Mouse (Mus musculus) neural tube, embryonic 15.5 days (tissue): ENCODE data around the gene Zdhhc9. TPM values are rescaled to one million over a fixed set of nuclear protein-coding genes. Genes with fewer than 3 reads are reported as not detected.

ENCODE experiments used
- ATAC-seq: fragments of 200-750 bp; cut with Nextera tagmentation; 2 replicates; pipeline ENCODE4 v1.8.0; 2017; ENCODE audit warnings: mild to moderate bottlenecking, moderate TSS enrichment, moderate library complexity; ENCODE audit not compliant: low FRiP score
- H3K27ac ChIP-seq: fragments of 300-500 bp; sonication (generic); replicated peaks from 2 replicates; pipeline ENCODE4 v1.5.1; 2015; ENCODE audit warnings: mild to moderate bottlenecking, inconsistent platforms
- H3K27me3 ChIP-seq: fragments of 300-500 bp; sonication (generic); replicated peaks from 2 replicates; pipeline ENCODE4 v1.6.1; 2015; ENCODE audit warnings: inconsistent platforms
- H3K36me3 ChIP-seq: fragments of 300-500 bp; sonication (generic); 2 replicates; pipeline ENCODE4 v1.6.1; 2015; ENCODE audit warnings: inconsistent platforms
- H3K4me1 ChIP-seq: fragments of 300-500 bp; sonication (generic); 2 replicates; pipeline ENCODE4 v1.6.1; 2015; ENCODE audit warnings: inconsistent platforms
- H3K4me2 ChIP-seq: fragments of 300-500 bp; sonication (generic); 2 replicates; pipeline ENCODE4 v1.6.1; 2015; ENCODE audit warnings: inconsistent platforms, mild to moderate bottlenecking, moderate library complexity
- H3K4me3 ChIP-seq: fragments of 300-500 bp; sonication (generic); replicated peaks from 2 replicates; pipeline ENCODE4 v1.5.1; 2015; ENCODE audit warnings: mild to moderate bottlenecking, inconsistent platforms
- H3K9ac ChIP-seq: fragments of 300-500 bp; sonication (generic); replicated peaks from 2 replicates; pipeline ENCODE4 v1.6.1; 2015; ENCODE audit warnings: mild to moderate bottlenecking, inconsistent platforms
- H3K9me3 ChIP-seq: fragments of 300-500 bp; sonication (generic); replicated peaks from 2 replicates; pipeline ENCODE4 v1.6.1; 2016; ENCODE audit warnings: inconsistent platforms
- WGBS: fragments of 180-500 bp; shearing (Covaris S2); methylation state at CpG from one replicate; pipeline ENCODE4 v1.1.7; 2015; ENCODE audit warnings: mixed read lengths; 5-methylcytosine and 5-hydroxymethylcytosine counted together
- polyA plus RNA-seq: library from polyadenylated mRNA; unstranded; fragments of >200 nt; fragmentation: Nextera tagmentation; extraction: Ambion mirVana; gene quantifications from 2 replicates; pipeline ENCODE4 v1.2.1, GENCODE M21; 2015

Zdhhc9 gene
- polyA plus RNA-seq, 1 experiment from 2014 or later = 8.7 TPM

DNA sequence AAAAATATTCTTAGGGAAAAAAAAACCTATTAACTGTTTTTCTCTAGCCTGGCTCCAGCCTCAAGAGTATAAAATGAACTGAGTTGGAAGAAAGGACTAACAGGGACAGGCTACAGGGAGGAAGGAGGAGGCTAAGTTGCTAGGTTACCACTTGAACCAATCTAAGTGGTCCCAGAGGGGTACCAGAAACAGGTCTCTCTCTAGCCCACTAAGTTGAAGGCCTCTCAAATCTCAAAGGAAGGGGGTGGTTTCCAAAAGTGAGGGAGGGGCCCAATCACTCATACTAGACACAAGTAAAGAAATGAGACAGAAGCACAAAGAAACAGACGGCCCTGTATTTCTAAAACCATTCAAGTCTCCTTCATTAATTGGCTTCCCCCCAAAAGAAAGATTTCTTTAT is 38.8 kb downstream of the Zdhhc9 start:
- ATAC-seq = no peak
- Histone ChIP-seq H3K9ac (no peak overlapping the region), H3K36me3 (0 out of 2 replicates have a peak, but pooled peaks cover 4% of the 10 kb centered on the region), H3K27me3 (no peaks in the 10 kb centered on the region), H3K4me3 (no peak overlapping the region), H3K27ac (no peak overlapping the region), H3K9me3 (no peaks in the 10 kb centered on the region), H3K4me2 (no peak overlapping the region), H3K4me1 (no peaks in the 10 kb centered on the region)
- WGBS = 33% methylated on average over 1 of the region's 1 CpGs

DNA sequence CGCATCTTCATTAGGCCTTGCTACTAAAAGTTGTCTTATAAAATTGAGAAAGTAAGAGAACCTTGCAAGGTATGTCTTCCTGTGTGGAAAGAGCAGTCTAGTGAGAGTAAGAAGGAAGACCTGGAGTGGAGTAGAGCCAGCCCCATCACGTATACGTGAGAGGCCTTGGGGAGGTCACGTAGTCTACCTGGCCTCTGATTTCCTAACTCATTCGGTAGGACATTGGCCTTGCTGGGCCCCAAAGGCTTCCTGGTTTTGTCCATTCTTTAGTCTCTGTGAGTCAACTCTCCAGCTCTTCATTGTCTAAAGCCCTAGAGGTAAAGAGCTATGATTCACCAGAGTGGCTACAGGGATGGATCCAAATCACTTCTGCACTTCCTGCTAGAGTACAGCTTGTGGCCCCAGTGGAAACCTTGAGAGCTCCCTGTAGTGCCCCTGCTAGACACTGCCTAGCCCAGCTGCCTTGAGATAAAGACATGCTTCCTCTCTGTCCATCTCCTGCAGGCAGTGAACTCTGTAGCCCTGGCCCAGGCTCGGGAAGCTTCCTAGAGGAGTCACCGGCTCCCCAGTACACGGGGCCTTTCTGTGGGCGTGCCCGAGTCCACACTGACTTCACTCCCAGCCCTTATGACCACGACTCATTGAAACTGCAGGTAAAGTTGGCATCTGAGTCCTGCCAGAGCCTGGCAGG is 50.3 kb downstream of the Zdhhc9 start:
- Histone ChIP-seq H3K4me3 (no peak overlapping the region), H3K4me1 (no peaks in the 10 kb centered on the region), H3K9me3 (no peaks in the 10 kb centered on the region), H3K9ac (no peak overlapping the region), H3K27me3 (no peaks in the 10 kb centered on the region), H3K27ac (no peak overlapping the region), H3K36me3 (no peaks in the 10 kb centered on the region), H3K4me2 (no peak overlapping the region)
- WGBS = 88% methylated on average over 11 of the region's 11 CpGs
- ATAC-seq = no peak

DNA sequence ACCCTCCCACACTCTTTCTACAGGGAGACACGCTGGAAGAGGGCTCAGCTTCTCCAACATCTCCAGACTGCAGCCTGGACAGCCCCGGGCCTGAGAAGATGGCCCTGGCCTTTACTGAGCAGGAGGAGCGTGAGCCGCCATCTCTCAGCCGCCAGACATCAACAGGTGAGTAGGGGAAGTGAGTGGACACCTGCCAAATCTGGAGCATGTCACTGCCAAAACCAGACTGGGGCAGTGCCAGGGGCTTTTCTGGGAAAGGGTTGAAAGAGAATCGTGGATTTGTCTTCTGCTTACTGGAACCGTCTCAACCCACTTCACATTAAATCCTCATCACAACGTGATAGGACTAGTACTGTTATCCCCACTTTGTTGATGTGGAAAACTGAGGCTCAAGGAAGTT is 51.3 kb downstream of the Zdhhc9 start:
- ATAC-seq = no peak
- 92% methylated on average over 8 of the region's 8 CpGs for WGBS

DNA sequence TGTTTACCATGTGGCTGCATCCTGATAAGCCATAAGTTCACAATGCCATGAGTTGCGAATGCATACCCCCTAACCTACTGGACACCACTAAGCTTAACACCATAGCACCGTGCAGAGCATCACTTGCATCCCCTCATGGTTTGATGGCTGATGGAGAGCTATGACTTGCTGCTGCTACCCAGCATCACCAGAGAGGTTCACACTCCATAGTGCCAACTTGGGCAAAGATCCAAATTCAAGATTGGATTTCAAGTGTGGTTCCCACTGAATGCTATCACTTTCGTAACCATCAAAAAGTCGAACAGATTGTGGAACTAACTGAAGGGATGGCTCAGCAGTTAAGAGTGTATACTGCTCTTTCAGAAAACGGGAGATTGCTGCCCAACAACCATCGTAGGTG is 53.2 kb downstream of the Zdhhc9 start:
- 90% methylated on average over 6 of the region's 6 CpGs for WGBS

More for the DNA sequence above, 51.3 kb downstream of the Zdhhc9 start:
- no peaks in the 10 kb centered on the region for H3K4me1 ChIP-seq
- H3K27ac ChIP-seq = no peak overlapping the region
- no peak overlapping the region for H3K9ac ChIP-seq
- H3K36me3 ChIP-seq = no peaks in the 10 kb centered on the region
- H3K9me3 ChIP-seq = no peaks in the 10 kb centered on the region
- H3K4me2 ChIP-seq = no peak overlapping the region
- no peaks in the 10 kb centered on the region for H3K27me3 ChIP-seq
- H3K4me3 ChIP-seq = no peak overlapping the region

DNA sequence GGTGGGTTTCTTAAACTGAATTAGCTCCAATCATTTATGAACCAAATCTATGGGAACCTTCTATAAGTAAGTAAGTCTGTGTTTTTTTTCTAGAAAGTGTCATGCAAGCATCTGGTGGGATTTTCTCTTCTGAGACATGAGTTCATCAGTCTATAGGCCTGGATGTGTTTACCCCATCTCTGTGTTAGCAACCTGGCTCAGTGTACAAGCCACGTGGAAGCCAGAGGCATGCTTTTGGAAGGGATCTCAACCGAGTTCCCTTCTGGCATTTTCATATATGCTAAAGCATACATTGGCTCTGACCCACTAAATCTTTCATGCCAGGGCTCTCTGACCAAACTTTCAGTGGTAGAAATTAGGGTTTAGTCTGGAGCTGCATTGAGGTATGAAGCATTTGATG is 54.7 kb downstream of the Zdhhc9 start:
- Histone ChIP-seq H3K9me3 (no peaks in the 10 kb centered on the region), H3K36me3 (no peaks in the 10 kb centered on the region), H3K27me3 (no peaks in the 10 kb centered on the region), H3K4me3 (no peak overlapping the region), H3K9ac (no peak overlapping the region), H3K27ac (no peak overlapping the region), H3K4me1 (no peaks in the 10 kb centered on the region), H3K4me2 (no peak overlapping the region)
- ATAC-seq = no peak
- 65% methylated on average over 2 of the region's 2 CpGs for WGBS

More for the DNA sequence above, 53.2 kb downstream of the Zdhhc9 start:
- Histone ChIP-seq H3K4me3 (no peak overlapping the region), H3K27me3 (no peaks in the 10 kb centered on the region), H3K4me2 (no peak overlapping the region), H3K36me3 (no peaks in the 10 kb centered on the region), H3K27ac (no peak overlapping the region), H3K4me1 (no peaks in the 10 kb centered on the region), H3K9me3 (no peaks in the 10 kb centered on the region), H3K9ac (no peak overlapping the region)
- no peak for ATAC-seq

DNA sequence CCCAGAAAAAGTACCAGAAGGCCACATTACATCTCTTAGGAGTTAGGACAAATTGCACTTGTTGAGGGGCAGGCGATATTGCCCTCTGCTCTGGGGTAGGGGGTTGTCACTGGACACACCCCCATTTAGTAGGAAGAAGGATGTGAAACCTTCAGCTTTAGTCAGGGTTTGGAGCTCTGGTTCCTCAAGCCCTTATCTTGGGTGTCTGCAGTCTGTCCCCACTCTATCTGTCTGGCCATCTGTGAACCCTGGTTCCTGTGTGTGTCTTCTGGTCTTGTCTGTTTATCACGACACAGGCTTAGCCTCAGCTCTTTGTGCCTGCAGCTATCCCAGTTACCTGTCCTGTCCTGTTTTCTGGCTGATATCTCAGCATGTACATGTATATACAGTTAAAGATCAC is 55.3 kb downstream of the Zdhhc9 start:
- no peak overlapping the region for H3K4me3 ChIP-seq
- no peak overlapping the region for H3K27ac ChIP-seq
- H3K9me3 ChIP-seq = no peaks in the 10 kb centered on the region
- H3K36me3 ChIP-seq = no peaks in the 10 kb centered on the region
- WGBS = 82% methylated on average over 2 of the region's 2 CpGs
- H3K4me1 ChIP-seq = no peaks in the 10 kb centered on the region
- H3K4me2 ChIP-seq = no peak overlapping the region
- H3K9ac ChIP-seq = no peak overlapping the region
- no peaks in the 10 kb centered on the region for H3K27me3 ChIP-seq
- ATAC-seq = no peak

DNA sequence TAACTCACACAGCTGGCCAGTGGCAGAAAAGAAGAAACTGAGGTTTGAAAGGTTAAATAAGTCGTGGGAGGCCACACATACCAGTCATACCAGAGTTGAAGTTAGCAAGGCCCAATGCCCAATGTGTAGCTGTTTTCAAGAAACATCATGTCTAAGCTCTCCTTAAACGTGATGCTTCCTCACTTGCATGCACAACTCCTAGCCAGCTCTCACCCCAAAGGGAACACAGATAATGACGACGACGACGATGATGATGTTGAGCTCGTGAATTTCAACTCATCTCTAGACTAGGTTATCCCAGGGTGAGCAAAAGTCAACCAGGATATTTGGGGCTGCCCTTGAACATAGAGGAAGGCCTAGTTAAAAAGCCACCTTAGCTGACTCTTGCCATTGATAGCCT is 56.6 kb downstream of the Zdhhc9 start:
- ATAC-seq = no peak
- no peak overlapping the region for H3K4me3 ChIP-seq
- no peak overlapping the region for H3K4me2 ChIP-seq
- no peaks in the 10 kb centered on the region for H3K4me1 ChIP-seq
- no peaks in the 10 kb centered on the region for H3K9me3 ChIP-seq
- H3K36me3 ChIP-seq = no peaks in the 10 kb centered on the region
- H3K9ac ChIP-seq = no peak overlapping the region
- WGBS = 85% methylated on average over 7 of the region's 7 CpGs
- no peak overlapping the region for H3K27ac ChIP-seq
- no peaks in the 10 kb centered on the region for H3K27me3 ChIP-seq

DNA sequence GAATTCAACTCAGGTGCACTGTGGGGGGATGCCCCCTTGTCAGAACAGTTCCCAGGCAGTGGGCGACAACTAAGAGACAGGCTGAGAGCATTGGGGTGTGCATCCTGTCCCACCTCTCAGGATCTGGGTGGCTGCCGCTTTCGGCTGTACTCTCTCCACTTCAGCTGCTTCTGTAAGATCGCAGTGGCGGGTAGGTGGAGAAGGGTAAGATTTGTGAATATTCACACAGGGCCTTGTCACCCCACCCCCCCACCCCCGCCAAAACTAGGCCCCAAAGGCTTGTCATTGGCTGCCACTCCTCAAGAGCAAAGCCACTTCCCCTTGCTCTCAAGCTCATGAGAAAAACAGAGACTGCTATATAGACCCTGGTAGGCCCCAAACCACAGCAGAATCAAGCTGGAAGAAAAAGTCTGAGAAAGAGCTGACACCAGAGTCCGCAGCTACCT is 60.9 kb downstream of the Zdhhc9 start:
- Histone ChIP-seq H3K4me2 (no peak overlapping the region), H3K27ac (no peak overlapping the region), H3K4me1 (no peaks in the 10 kb centered on the region), H3K9me3 (no peaks in the 10 kb centered on the region), H3K36me3 (no peaks in the 10 kb centered on the region), H3K27me3 (no peaks in the 10 kb centered on the region), H3K9ac (no peak overlapping the region), H3K4me3 (no peak overlapping the region)
- no peak for ATAC-seq
- WGBS = 88% methylated on average over 7 of the region's 7 CpGs

DNA sequence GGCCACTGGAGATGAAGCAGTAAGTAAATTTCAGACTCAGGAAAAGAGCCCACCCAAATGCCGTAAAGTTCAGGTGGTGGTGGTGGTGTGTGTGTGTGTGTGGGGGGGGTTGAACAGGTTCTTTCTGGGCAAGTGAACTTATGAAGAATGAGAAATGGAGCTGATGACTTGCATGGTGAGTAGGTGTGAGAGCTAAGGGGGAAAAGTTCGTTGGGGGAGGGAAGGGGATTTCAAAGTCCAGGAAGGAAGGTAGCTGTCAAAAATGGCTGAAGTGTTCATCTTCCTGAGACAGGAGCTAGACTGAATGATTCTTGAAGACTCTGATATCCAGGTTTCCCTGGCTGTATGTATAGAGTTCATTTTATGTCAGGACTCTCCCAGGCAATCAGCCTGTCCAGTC is 61.5 kb downstream of the Zdhhc9 start:
- Histone ChIP-seq H3K27ac (no peak overlapping the region), H3K4me3 (no peak overlapping the region), H3K27me3 (no peaks in the 10 kb centered on the region), H3K9ac (no peak overlapping the region), H3K4me2 (no peak overlapping the region), H3K36me3 (no peaks in the 10 kb centered on the region), H3K9me3 (no peaks in the 10 kb centered on the region), H3K4me1 (no peaks in the 10 kb centered on the region)
- WGBS = 85% methylated on average over 2 of the region's 2 CpGs
- ATAC-seq = no peak

DNA sequence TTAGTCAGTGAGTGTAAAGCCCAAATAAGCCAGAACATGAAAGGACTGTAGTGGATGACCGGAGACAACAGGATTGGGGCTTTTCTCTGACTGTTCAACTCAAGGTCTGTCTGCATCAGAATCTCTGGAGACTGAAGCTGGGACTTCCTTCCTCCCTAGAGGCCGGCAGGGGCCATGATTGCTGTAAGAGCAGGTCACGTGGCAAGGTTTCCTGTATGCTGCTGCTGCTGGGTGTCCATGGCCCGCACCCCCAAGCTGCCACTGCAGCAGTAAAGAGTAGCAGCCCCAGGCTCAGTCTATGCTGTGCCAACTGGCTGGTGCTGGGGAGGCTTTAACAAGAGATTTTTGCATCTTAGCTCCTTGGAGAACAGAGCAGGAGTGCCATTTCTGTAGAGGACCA is 62.4 kb downstream of the Zdhhc9 start, which contains the start of gene Sash3:
Gene Sash3 (plus strand): TSS at position 175 of the 400 bp plus-strand sequence.
- H3K4me1 ChIP-seq = no peaks in the 10 kb centered on the region
- H3K27me3 ChIP-seq = no peaks in the 10 kb centered on the region
- no peaks in the 10 kb centered on the region for H3K9me3 ChIP-seq
- no peak within 1 kb of the TSS for H3K4me2 ChIP-seq
- H3K4me3 ChIP-seq = no peak within 1 kb of the TSS
- H3K36me3 ChIP-seq = no peaks in the 10 kb centered on the region
- WGBS = 85% methylated on average over 4 of the region's 4 CpGs
- H3K27ac ChIP-seq = no peak within 1 kb of the TSS
- no peak within 1 kb of the TSS for H3K9ac ChIP-seq
- no peak for ATAC-seq

DNA sequence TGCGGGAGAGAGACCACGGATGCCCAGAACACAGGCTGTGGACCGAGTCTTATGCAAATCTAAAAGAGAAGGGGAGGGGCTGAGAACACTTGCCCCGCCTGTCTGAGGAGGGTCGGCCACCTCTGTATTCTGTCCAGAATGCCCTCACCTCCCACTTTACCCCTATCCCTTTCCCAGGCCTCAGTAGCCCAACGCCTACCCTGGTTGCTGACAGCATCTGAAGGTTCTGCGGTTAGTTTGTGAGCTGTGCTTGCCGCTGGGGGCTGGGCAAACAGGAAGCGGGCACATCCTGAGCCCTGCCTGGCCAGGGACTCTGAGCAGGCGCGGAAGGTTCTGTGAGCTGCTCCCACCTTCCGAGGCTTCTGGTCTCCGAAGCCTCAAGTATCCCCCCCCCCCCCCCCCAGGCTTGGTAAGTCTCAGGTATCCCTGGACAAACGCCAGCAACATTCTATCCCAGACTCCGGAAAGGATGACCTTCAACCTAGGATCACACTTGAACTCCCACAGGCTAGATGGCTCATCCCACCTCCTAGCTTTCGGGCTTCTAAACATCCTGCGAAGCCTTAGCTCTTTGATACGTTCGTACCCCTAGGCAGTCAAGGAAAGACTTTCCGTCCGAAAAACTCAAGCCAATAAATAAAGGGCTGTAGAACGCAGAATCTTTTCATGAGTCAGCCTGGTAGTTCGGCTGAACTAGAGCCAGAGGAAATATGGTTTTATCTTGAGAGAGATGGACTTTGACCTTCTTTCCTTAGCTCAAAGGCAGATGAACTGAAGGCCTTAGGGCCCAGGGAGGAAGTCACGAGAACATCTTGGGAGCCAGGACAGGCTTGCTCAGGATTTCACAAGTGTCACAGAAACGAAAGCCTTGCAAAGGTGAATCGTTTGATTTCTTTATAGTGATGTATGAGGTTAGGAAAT is 65.0 kb downstream of the Zdhhc9 start:
- peak overlapping the region; percentile 29 for H3K4me2 ChIP-seq
- no peak overlapping the region for H3K27ac ChIP-seq
- 58% methylated on average over 26 of the region's 26 CpGs for WGBS
- no peaks in the 10 kb centered on the region for H3K27me3 ChIP-seq
- H3K36me3 ChIP-seq = no peaks in the 10 kb centered on the region
- no peak overlapping the region for H3K9ac ChIP-seq
- H3K4me1 ChIP-seq = no peaks in the 10 kb centered on the region
- no peak for ATAC-seq
- no peaks in the 10 kb centered on the region for H3K9me3 ChIP-seq
- no peak overlapping the region for H3K4me3 ChIP-seq

DNA sequence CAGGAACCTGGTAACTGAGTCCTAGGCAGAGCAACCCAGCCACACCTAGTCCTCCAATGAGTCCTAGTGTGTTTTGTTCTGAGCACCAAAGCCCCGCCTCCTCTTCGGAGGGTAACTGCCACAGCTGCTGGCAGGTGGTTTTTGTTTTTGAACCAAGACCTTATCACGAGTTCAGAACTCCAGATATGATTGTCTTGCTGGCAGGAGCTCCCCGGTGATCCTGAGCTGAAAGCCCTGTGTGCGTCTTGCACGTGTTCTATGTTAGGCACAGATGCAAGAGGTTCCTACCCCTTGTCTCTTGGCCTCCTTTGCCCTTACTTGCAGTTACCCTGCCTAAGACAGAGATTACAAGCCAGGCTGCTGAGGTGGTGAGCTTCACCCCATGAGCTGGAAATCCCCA is 67.2 kb downstream of the Zdhhc9 start:
- H3K36me3 ChIP-seq = no peaks in the 10 kb centered on the region
- WGBS = 80% methylated on average over 6 of the region's 6 CpGs
- no peak overlapping the region for H3K27ac ChIP-seq
- H3K4me1 ChIP-seq = no peaks in the 10 kb centered on the region
- H3K9ac ChIP-seq = no peak overlapping the region
- H3K4me3 ChIP-seq = no peak overlapping the region
- H3K4me2 ChIP-seq = no peak overlapping the region
- H3K9me3 ChIP-seq = no peaks in the 10 kb centered on the region
- H3K27me3 ChIP-seq = no peaks in the 10 kb centered on the region
- no peak for ATAC-seq
